In the genomic region with DNA sequence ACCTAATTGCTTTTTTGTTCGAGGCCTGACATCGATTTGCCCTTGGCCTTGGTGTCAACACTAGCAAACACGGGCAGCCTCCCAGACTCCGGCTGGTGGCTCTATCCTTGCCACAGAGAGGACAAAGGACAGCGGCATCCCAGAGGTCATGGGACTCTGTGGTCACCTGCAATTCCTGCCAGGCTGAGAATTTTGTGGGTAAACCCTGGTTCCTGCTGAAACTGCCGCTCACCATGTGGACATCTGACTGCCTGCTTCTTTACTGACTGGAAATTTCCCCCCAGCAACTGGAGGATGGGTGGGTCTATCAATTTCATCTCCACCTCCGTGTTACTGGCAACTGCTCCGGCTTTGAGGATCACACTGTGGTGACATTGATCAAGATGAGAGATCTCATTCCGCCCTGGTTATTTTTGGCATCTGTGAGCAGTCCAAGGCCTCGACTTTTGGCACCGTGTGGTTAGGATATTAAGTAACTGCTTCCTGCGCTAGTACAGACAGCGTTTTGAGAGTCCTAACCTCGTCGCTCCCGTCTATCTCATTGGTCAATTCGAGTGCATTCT, we compare ENCODE assay signal across 9 mouse cellular contexts.
DNase-seq lines count a peak whose midpoint lies in the region; TF ChIP-seq lines count a peak whose summit lies in the region.
"Had no signal": no experiment of that assay in that cellular context is flagged by ENCODE, and none has a peak within 500 bp of the region (broad histone marks: within the 10 kb centered on the region; RNA-seq: fewer than 3 reads in every experiment).

No protein-coding gene starts in this region.

- no peak overlapping the region for H3K27ac ChIP-seq in left cerebral cortex, adult 2 months
- peak overlapping the region; percentile 88 for H3K27ac ChIP-seq in brown adipose tissue, adult 24 weeks (replicated peaks; ENCODE audit: low read depth, low read length)
- H3K27ac ChIP-seq in macrophage = peak overlapping the region; percentile 97
- H3K27ac ChIP-seq: lung, embryonic 15.5 days had no signal

- 13% methylated on average over 17 of the region's 17 CpGs for WGBS in macrophage (ENCODE audit: missing documents)

- peaks cover 61% of the 10 kb centered on the region for H3K79me2 ChIP-seq in macrophage (ENCODE audit: inconsistent target)

- no peaks in the 10 kb centered on the region for H3K36me3 ChIP-seq in macrophage (ENCODE audit: inconsistent target)
- H3K36me3 ChIP-seq: lung, embryonic 15.5 days had no signal

- no peak for TF ChIP-seq CTCF in left cerebral cortex, adult 2 months (IDR thresholded peaks at IDR 0.05)

- H3K4me1 ChIP-seq in brown adipose tissue, adult 24 weeks (ENCODE audit: control insufficient read depth, insufficient read depth, insufficient read length, low read length) = peaks cover 8% of the 10 kb centered on the region; the same call in 1 of the 2 replicates

- peak; percentile 31 for DNase-seq in left cerebral cortex, postnatal 4 days
- no peak for DNase-seq in left cerebral cortex, adult 2 months (ENCODE audit: extremely low spot score in 1 of 2, low spot score in 2 of 2)
- DNase-seq in heart, postnatal 14 days = peak; percentile 11 to 50
- DNase-seq in frontal cortex, postnatal 10 days (ENCODE audit: low spot score in 2 of 2) = no peak
- DNase-seq in natural killer cell, adult 2 months (ENCODE audit: low spot score in 2 of 2) = no peak
- no peak for DNase-seq in layer of hippocampus, postnatal 10 days (ENCODE audit: low spot score in 2 of 2)

- intact Hi-C loops in left cerebral cortex, postnatal 4 days (cut with DNase I) = no loop called here
- intact Hi-C loops in left cerebral cortex, adult 2 months (cut with DNase I) = no loop called here
- intact Hi-C loops in heart, postnatal 14 days (cut with DNase I) = loop anchor here (2.0 to 5.0 kb wide), 2 partner anchors 27 to 50 kb away; no protein-coding TSS in a partner anchor

- no peak overlapping the region for H3K4me3 ChIP-seq in left cerebral cortex, adult 2 months
- H3K4me3 ChIP-seq in brown adipose tissue, adult 24 weeks (ENCODE audit: insufficient read depth, low read depth, low read length) = no peak overlapping the region
- no peak overlapping the region for H3K4me3 ChIP-seq in macrophage (ENCODE audit: inconsistent target)
- H3K4me3 ChIP-seq: lung, embryonic 15.5 days had no signal

Comparison
In these comparisons a context has a peak if more than half of its experiments do, and no peak if none do; other contexts are left out.
1. DNase-seq: peak in left cerebral cortex, postnatal 4 days (single experiment) and heart, postnatal 14 days (2 of 2); none in left cerebral cortex, adult 2 months (0 of 2), frontal cortex, postnatal 10 days (0 of 2), natural killer cell, adult 2 months (0 of 2) and layer of hippocampus, postnatal 10 days (0 of 2).